Mouse (Mus musculus) c-Kit-positive CD71-positive TER-119-positive erythroid progenitor cells, embryonic 14.5 days (primary cell): ENCODE results near the gene Gm20929.
"Not testable (repeated sequence)": the region's sequence is repeated elsewhere in the genome, so short reads cannot be mapped to it uniquely, and the experiment has no call there.

Experiments
- DNase-seq: peaks from one replicate; pipeline ENCODE4 v3.0.0-alpha.2; 2013; ENCODE audit warnings: low spot score

Gm20929 gene

GRCm38 (mm10) chrY:53843649-53844048 is at the start of gene Gm20929:
TSS of gene Gm20929 (plus strand) at chrY:53843949.
- DNase-seq, result not testable (repeated sequence)
